Mouse (Mus musculus) liver, embryonic 11.5 days (tissue): ENCODE measurements at regions not wholly inside any gene's neighbourhood (a gene's known extent, or its start where the extent isn't known, plus 50 kb on each side); places are given as distances from the start of the nearest gene placed in this dataset.

Experiments
- ATAC-seq: fragments of 200-750 bp; cut with Nextera tagmentation; replicated peaks from 2 replicates; pipeline ENCODE4 v1.8.0; 2017; ENCODE audit warnings: moderate number of reproducible peaks, mild to moderate bottlenecking, moderate TSS enrichment, moderate library complexity; ENCODE audit not compliant: low FRiP score
- DNase-seq: peaks from one replicate; pipeline ENCODE4 v3.0.0-alpha.2; 2017; ENCODE audit warnings: low spot score
- H3K27ac ChIP-seq: fragments of 300-500 bp; sonication (generic); 2 replicates; pipeline ENCODE4 v1.5.1; 2014; ENCODE audit warnings: mild to moderate bottlenecking, low read depth, low read length, control low read depth
- H3K27me3 ChIP-seq: fragments of 300-500 bp; sonication (generic); replicated peaks from 2 replicates; pipeline ENCODE4 v1.6.1; 2014; ENCODE audit warnings: low read length, mixed read lengths; ENCODE audit not compliant: control insufficient read depth, insufficient read depth
- H3K36me3 ChIP-seq: fragments of 300-500 bp; sonication (generic); 2 replicates; pipeline ENCODE4 v1.6.1; 2014; ENCODE audit warnings: mild to moderate bottlenecking, low read length, moderate library complexity, mixed read lengths; ENCODE audit not compliant: control insufficient read depth, insufficient read depth
- H3K4me1 ChIP-seq: fragments of 300-500 bp; sonication (generic); replicated peaks from 2 replicates; pipeline ENCODE4 v1.6.1; 2014; ENCODE audit warnings: low read length, mixed read lengths; ENCODE audit not compliant: control insufficient read depth, insufficient read depth
- H3K4me2 ChIP-seq: fragments of 300-500 bp; sonication (generic); 2 replicates; pipeline ENCODE4 v1.6.1; 2014; ENCODE audit warnings: mild to moderate bottlenecking, control low read depth, moderate library complexity
- H3K4me3 ChIP-seq: fragments of 300-500 bp; sonication (generic); 2 replicates; pipeline ENCODE4 v1.5.1; 2014; ENCODE audit warnings: low read depth, low read length, control low read depth
- H3K9ac ChIP-seq: fragments of 300-500 bp; sonication (generic); 2 replicates; pipeline ENCODE4 v1.6.1; 2014; ENCODE audit warnings: low read depth, low read length, control low read depth
- H3K9me3 ChIP-seq: fragments of 300-500 bp; sonication (generic); 2 replicates; pipeline ENCODE4 v1.6.1; 2016; ENCODE audit warnings: low read length, inconsistent platforms, mixed read lengths; ENCODE audit not compliant: control insufficient read depth
- WGBS: fragments of 180-500 bp; shearing (Covaris S2); extraction: QIAGEN DNeasy Blood & Tissue Kit; methylation state at CpG from one replicate; pipeline ENCODE4 v1.1.7; 2014; 5-methylcytosine and 5-hydroxymethylcytosine counted together

- Histone ChIP-seq H3K9ac (no peak overlapping the region), H3K9me3 (no peaks in the 10 kb centered on the region), H3K27me3 (no peaks in the 10 kb centered on the region), H3K36me3 (no peaks in the 10 kb centered on the region), H3K4me1 (no peaks in the 10 kb centered on the region), H3K27ac (no peak overlapping the region), H3K4me2 (no peak overlapping the region), H3K4me3 (no peak overlapping the region)
- ATAC-seq (no peak), DNase-seq (no peak)
- 46% methylated on average over 8 of the region's 8 CpGs for WGBS
Measured at GRCm38 (mm10) chr2:137827814-137828374, 428.5 kb upstream of the Btbd3 start.

DNA sequence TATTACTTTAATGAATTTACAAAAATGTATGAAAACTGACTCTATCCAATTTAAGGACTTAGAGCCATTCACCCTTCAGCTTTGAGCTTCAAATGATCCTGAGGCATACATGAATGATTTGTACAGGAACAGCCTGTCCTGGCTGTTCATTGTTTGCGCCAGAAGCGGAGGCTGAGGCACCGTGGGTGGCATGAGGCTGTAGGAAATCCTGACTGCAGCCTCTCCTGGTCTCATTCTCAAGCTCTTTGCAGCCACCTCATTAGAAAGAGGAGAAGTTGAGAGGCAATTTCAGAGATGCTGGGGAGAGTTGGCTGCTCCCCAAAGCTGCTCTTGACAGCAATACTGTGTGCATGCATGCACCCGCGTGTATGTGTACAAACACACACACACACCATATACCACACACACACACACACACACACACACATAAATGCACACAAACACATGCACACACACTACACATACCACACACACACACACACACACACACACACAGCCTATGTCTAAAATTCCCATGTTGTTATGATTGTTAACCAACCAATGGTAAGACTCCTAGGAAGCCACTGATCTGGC is 434.9 kb upstream of the Btbd3 start:
- ATAC-seq: no peak
- Histone ChIP-seq H3K36me3 (no peaks in the 10 kb centered on the region), H3K4me1 (no peaks in the 10 kb centered on the region), H3K9ac (no peak overlapping the region), H3K4me2 (no peak overlapping the region), H3K27me3 (no peaks in the 10 kb centered on the region), H3K4me3 (no peak overlapping the region), H3K27ac (no peak overlapping the region), H3K9me3 (no peaks in the 10 kb centered on the region)
- 88% methylated on average over 5 of the region's 5 CpGs for WGBS
- no peak for DNase-seq

- ATAC-seq (no peak), DNase-seq (no peak)
- Histone ChIP-seq H3K9ac (no peak overlapping the region), H3K4me1 (no peaks in the 10 kb centered on the region), H3K27ac (no peak overlapping the region), H3K4me3 (no peak overlapping the region), H3K9me3 (no peaks in the 10 kb centered on the region), H3K4me2 (no peak overlapping the region), H3K27me3 (no peaks in the 10 kb centered on the region), H3K36me3 (no peaks in the 10 kb centered on the region)
- WGBS: 83% methylated on average over 1 of the region's 1 CpGs
Measured at GRCm38 (mm10) chr2:137814945-137815344, 441.4 kb upstream of the Btbd3 start.

DNA sequence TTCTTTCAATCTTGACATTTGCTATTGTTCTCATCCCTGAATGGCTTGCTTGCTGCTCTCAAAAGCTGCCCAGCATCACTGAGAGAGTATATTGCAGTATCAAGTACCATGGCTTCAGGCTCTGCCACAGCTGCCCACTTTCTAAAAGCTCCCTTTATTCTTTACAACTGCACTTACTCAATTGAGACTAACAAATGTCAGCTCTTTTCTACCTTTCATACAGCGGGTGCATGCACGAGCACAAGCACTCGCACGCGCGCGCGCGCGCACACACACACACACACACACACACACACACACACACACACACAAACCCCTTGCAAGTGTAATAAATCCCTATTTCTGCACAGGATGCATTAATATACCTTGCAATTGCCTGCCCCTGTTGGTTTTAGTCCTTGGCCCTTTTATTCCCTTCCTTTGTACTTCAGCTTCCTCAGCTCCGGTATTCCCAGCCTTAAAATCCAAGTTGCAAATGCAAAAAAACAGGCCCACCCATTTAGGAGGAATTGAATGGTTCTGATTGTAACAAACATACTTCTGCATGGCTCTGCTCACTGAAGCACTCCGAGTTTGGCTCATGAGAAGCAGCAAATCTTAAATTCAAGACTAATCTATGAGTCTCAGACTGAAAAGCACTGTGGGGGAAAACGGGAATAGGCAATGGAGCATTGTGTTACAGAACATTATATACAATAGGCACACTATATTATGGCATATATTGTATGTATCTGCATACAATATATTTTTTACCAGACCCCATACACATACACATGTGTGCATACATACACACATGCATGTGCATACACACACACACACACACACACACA is 447.7 kb upstream of the Btbd3 start:
- no peaks in the 10 kb centered on the region for H3K4me1 ChIP-seq
- DNase-seq: no peak
- 96% methylated on average over 13 of the region's 13 CpGs for WGBS

DNA sequence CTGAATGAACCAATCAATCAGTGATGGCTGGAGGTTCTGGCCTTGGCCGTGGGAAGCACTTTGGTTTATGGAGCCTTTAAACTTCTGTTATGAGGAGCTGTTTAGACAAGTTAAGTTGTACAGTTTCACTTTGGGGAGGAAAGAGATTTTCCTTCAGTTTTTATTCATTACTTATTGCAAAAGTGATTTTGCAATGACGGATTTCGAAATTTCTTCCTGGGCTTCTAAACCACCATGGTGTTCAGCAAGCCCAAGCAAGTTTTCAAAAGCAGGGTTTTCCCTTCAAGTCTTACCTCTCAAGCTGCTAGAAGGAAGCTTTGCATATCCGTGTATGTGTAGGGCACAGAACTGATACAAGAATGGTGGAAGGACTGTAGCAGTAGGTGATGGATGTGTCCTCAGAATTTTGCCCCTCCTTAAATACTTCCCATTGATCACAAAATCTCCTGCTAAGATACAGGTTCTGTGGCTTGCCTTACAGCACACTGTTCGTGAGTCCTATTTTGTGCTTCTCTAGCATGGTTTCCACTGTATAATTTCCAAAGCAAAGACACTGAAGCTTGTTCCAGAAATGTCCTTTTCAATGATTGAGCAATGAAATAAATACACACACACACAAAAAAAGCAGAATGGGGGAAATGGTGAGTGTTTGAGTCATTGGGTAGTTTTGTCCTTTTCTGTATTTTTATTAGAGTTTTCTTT is 448.6 kb upstream of the Btbd3 start:
- Histone ChIP-seq H3K27me3 (no peaks in the 10 kb centered on the region), H3K9me3 (no peaks in the 10 kb centered on the region), H3K4me2 (no peak overlapping the region), H3K27ac (no peak overlapping the region), H3K4me1 (no peaks in the 10 kb centered on the region), H3K36me3 (no peaks in the 10 kb centered on the region), H3K4me3 (no peak overlapping the region), H3K9ac (no peak overlapping the region)
- no peak for ATAC-seq
- 79% methylated on average over 5 of the region's 5 CpGs for WGBS
- DNase-seq: no peak

More for the DNA sequence above, 447.7 kb upstream of the Btbd3 start:
- Histone ChIP-seq H3K9ac (no peak overlapping the region), H3K9me3 (no peaks in the 10 kb centered on the region), H3K27ac (no peak overlapping the region), H3K27me3 (no peaks in the 10 kb centered on the region), H3K4me3 (no peak overlapping the region), H3K36me3 (no peaks in the 10 kb centered on the region), H3K4me2 (no peak overlapping the region)
- no peak for ATAC-seq

- Histone ChIP-seq H3K9me3 (no peaks in the 10 kb centered on the region), H3K36me3 (no peaks in the 10 kb centered on the region), H3K4me2 (no peak overlapping the region), H3K27me3 (no peaks in the 10 kb centered on the region), H3K4me3 (no peak overlapping the region), H3K27ac (no peak overlapping the region), H3K4me1 (no peaks in the 10 kb centered on the region), H3K9ac (no peak overlapping the region)
- DNase-seq (no peak), ATAC-seq (no peak)
- WGBS: 59% methylated on average over 2 of the region's 2 CpGs
Measured at GRCm38 (mm10) chr2:137794841-137795240, 461.5 kb upstream of the Btbd3 start.

- Histone ChIP-seq H3K4me3 (no peak overlapping the region), H3K9me3 (no peaks in the 10 kb centered on the region), H3K4me1 (no peaks in the 10 kb centered on the region), H3K36me3 (no peaks in the 10 kb centered on the region), H3K27ac (no peak overlapping the region), H3K27me3 (no peaks in the 10 kb centered on the region), H3K9ac (no peak overlapping the region), H3K4me2 (no peak overlapping the region)
- ATAC-seq (no peak), DNase-seq (no peak)
- 79% methylated on average over 6 of the region's 6 CpGs for WGBS
Measured at GRCm38 (mm10) chr2:137784091-137784490, 472.3 kb upstream of the Btbd3 start.

DNA sequence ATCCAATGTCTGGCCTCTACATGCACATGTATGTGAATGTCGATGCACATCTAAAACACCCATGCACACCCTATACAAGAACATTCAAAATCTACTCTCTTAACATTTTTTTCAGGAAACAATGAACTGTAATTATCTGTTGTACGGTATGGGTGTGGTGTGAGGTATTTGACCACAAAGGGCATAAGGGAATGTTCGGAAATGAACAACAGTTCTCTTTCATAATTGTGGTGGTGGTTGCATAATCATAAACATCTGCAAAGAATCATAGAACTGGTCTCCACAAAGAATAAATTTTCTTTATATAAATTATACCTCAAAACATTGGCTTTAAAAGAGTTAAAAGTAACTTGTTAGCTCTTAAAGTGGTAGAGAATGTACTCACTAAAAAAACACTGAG is 478.9 kb upstream of the Btbd3 start:
- H3K4me3 ChIP-seq: no peak overlapping the region
- H3K27me3 ChIP-seq: no peaks in the 10 kb centered on the region
- no peaks in the 10 kb centered on the region for H3K4me1 ChIP-seq
- no peaks in the 10 kb centered on the region for H3K9me3 ChIP-seq
- no peaks in the 10 kb centered on the region for H3K36me3 ChIP-seq
- WGBS: 80% methylated on average over 3 of the region's 3 CpGs
- no peak for DNase-seq
- no peak overlapping the region for H3K4me2 ChIP-seq
- H3K9ac ChIP-seq: no peak overlapping the region
- ATAC-seq: no peak
- no peak overlapping the region for H3K27ac ChIP-seq
